Mouse (Mus musculus) myocyte (in vitro differentiated cells): ENCODE measurements at regions not wholly inside any gene's neighbourhood (a gene's known extent, or its start where the extent isn't known, plus 50 kb on each side); places are given as distances from the start of the nearest gene placed in this dataset.

ENCODE experiments used
- CEBPB ChIP-seq: IDR thresholded peaks from 2 replicates; pipeline ENCODE4 v1.6.1; 2011; ENCODE audit warnings: mild to moderate bottlenecking, moderate library complexity; ENCODE audit not compliant: poor library complexity, insufficient read depth, severe bottlenecking
- MAX ChIP-seq: IDR thresholded peaks from one replicate; pipeline ENCODE4 v1.6.1; 2011; ENCODE audit warnings: low read depth, mild to moderate bottlenecking, control low read depth
- POLR2A ChIP-seq: IDR thresholded peaks from one replicate; pipeline ENCODE4 v1.6.1; 2011; ENCODE audit warnings: low read depth, mild to moderate bottlenecking, control low read depth, moderate library complexity; ENCODE audit not compliant: insufficient read length
- POLR2AphosphoS2 ChIP-seq: IDR thresholded peaks from one replicate; pipeline ENCODE4 v1.6.1; 2011; ENCODE audit warnings: low read depth, control low read depth; ENCODE audit not compliant: insufficient read length
- TCF12 ChIP-seq: IDR thresholded peaks from one replicate; pipeline ENCODE4 v1.6.1; 2011; ENCODE audit warnings: mild to moderate bottlenecking, control low read depth; ENCODE audit not compliant: poor library complexity, insufficient read depth, severe bottlenecking
- TCF3 ChIP-seq: IDR thresholded peaks from one replicate; pipeline ENCODE4 v1.6.1; 2011; ENCODE audit warnings: low read depth, control low read depth; ENCODE audit not compliant: insufficient read length
- USF1 ChIP-seq: IDR thresholded peaks from one replicate; pipeline ENCODE4 v1.6.1; 2011; ENCODE audit warnings: low read depth, mild to moderate bottlenecking, control low read depth, moderate library complexity

- no peak for TF ChIP-seq CEBPB
- no peak for TF ChIP-seq POLR2A
- TF ChIP-seq MAX = no peak
- no peak for TF ChIP-seq POLR2AphosphoS2
- no peak for TF ChIP-seq TCF3
- no peak for TF ChIP-seq TCF12
- no peak for TF ChIP-seq USF1
These were observed 84.0 kb upstream of the Foxb1 start for GRCm38 (mm10) chr9:69844712-69845111.
